Mouse (Mus musculus): Measurements from ENCODE around the gene Ephb2. TPM values are rescaled to one million over a fixed set of nuclear protein-coding genes. Genes with fewer than 3 reads are reported as not detected.
A peak's percentile ranks its signal among the peaks of the same experiment; 100 is the strongest.

Gene Ephb2
- polyA plus RNA-seq, 1 experiment, result 15.1 TPM

DNA sequence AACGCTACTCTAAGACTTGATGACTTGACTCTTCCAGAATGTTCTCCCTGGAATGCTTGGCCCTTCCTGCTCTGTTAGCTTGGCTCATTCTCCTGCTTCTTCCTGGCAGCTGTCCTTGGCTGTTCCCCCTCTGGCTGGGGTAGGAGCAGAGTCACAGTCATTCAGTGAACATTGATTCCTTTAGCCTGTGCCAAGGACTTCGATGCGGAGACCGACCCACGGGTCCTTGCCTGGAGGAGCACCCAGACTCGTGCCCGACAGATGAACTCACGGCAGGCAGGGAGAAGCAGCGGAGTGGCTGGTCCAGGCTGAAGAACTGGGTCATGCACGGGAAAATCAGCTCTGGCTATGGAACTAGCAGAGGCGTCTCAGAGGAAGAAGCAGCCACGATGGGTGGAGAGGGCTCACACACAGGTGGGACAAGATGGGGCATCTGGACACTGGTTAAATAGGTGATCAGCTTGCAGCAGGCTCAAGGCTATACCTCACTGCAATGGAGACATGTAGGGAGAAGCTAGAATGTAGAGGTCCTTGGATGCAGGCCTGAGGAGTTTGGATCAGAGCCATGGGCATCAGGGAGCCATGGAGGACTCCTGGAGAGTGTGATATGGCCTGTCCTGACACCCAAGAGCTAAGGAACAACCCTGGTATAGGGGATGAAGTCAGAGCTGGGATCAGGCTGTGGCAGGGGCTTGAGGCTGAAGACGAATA lies 53.8 kb downstream of the Ephb2 start:
- Histone ChIP-seq H3K9ac (ENCODE audit: low read depth, poor library complexity, severe bottlenecking) (no peak overlapping the region), H3K36me3 (ENCODE audit: control insufficient read depth, insufficient read depth, low read length, poor library complexity, severe bottlenecking) (no peaks in the 10 kb centered on the region), H3K27me3 (ENCODE audit: control insufficient read depth, insufficient read depth, low read length, poor library complexity, severe bottlenecking) (no peaks in the 10 kb centered on the region), H3K4me1 (ENCODE audit: control insufficient read depth, insufficient read depth, low read length) (peaks cover 2% of the 10 kb centered on the region), H3K9me3 (replicated peaks; ENCODE audit: control insufficient read depth, insufficient read depth, low read length, poor library complexity, severe bottlenecking) (no peaks in the 10 kb centered on the region), H3K4me3 (ENCODE audit: low read depth, low read length) (no peak overlapping the region), H3K27ac (ENCODE audit: insufficient read depth, low read length) (no peak overlapping the region)
- TF ChIP-seq CTCF (IDR thresholded peaks at IDR 0.05; ENCODE audit: low read depth, low read length) (no peak), EP300 (IDR thresholded peaks at IDR 0.05; ENCODE audit: insufficient read depth, low read depth, low read length) (no peak), POLR2A (IDR thresholded peaks at IDR 0.05; ENCODE audit: insufficient read depth, low read length) (no peak)

DNA sequence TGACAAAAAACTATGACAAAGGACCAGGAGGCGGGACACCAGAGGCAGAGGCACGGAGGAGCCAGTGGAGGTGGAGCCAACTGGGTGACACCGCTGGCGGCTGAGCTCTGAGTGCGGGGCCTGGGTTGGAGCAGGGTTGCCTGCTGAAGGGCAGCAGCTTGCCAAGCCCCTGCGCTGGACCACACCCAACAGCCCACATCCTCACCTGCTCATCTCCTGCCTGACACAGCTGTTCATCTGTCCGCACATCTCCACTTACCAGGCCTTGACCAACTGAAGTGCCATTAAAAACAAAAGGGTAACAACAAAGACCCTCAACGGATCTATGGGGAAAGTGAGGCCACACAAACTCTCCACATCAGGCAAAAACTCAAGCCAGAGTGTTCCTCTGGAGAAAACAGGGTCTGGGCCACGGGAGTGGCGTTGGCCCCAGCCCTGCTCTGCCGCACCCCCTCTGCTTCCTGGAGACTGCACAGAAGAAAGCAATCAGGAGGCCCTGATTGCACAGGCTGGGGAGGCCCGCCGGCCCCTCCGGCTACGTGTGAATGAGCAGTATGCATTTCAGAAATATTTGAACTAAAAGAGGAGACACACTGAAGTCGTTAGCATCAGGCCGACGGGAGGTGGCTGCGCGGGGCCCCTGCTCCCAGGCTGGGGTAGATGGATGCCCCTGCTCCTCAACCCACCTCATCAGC lies 55.4 kb downstream of the Ephb2 start:
- Histone ChIP-seq H3K36me3 (ENCODE audit: control insufficient read depth, insufficient read depth, low read length, poor library complexity, severe bottlenecking) (no peaks in the 10 kb centered on the region), H3K9me3 (replicated peaks; ENCODE audit: control insufficient read depth, insufficient read depth, low read length, poor library complexity, severe bottlenecking) (no peaks in the 10 kb centered on the region), H3K4me3 (ENCODE audit: low read depth, low read length) (no peak overlapping the region), H3K9ac (ENCODE audit: low read depth, poor library complexity, severe bottlenecking) (peak overlapping the region; percentile 28), H3K4me1 (ENCODE audit: control insufficient read depth, insufficient read depth, low read length) (no peaks in the 10 kb centered on the region), H3K27ac (ENCODE audit: insufficient read depth, low read length) (no peak overlapping the region), H3K27me3 (ENCODE audit: control insufficient read depth, insufficient read depth, low read length, poor library complexity, severe bottlenecking) (no peaks in the 10 kb centered on the region)
- TF ChIP-seq POLR2A (IDR thresholded peaks at IDR 0.05; ENCODE audit: insufficient read depth, low read length) (no peak), CTCF (IDR thresholded peaks at IDR 0.05; ENCODE audit: low read depth, low read length) (no peak), EP300 (IDR thresholded peaks at IDR 0.05; ENCODE audit: insufficient read depth, low read depth, low read length) (no peak)

DNA sequence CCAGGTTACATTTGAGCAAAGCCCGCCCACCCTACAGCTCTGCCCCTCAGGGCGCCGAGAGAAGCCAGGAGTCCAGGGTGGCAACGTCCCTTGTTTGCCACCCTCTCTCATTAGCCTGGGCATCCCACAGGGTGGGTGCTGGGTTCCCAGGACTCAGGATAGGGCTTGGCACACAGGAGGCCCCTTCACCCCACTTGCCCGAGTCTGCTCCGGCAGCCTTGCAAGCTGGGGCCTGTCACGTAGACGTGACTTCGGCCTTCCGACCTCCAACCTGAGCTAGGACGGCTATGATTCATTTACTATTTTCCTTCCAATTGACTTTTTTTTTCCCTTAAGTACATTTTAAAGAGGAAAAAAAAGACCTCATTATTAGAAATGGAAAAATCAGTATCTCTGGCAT lies 56.6 kb downstream of the Ephb2 start:
- Histone ChIP-seq H3K27ac (ENCODE audit: insufficient read depth, low read length) (no peak overlapping the region), H3K27me3 (ENCODE audit: control insufficient read depth, insufficient read depth, low read length, poor library complexity, severe bottlenecking) (no peaks in the 10 kb centered on the region), H3K9me3 (replicated peaks; ENCODE audit: control insufficient read depth, insufficient read depth, low read length, poor library complexity, severe bottlenecking) (no peaks in the 10 kb centered on the region), H3K36me3 (ENCODE audit: control insufficient read depth, insufficient read depth, low read length, poor library complexity, severe bottlenecking) (no peaks in the 10 kb centered on the region), H3K4me1 (ENCODE audit: control insufficient read depth, insufficient read depth, low read length) (no peaks in the 10 kb centered on the region), H3K4me3 (ENCODE audit: low read depth, low read length) (no peak overlapping the region), H3K9ac (ENCODE audit: low read depth, poor library complexity, severe bottlenecking) (no peak overlapping the region)
- no peak for TF ChIP-seq POLR2A (IDR thresholded peaks at IDR 0.05; ENCODE audit: insufficient read depth, low read length)

DNA sequence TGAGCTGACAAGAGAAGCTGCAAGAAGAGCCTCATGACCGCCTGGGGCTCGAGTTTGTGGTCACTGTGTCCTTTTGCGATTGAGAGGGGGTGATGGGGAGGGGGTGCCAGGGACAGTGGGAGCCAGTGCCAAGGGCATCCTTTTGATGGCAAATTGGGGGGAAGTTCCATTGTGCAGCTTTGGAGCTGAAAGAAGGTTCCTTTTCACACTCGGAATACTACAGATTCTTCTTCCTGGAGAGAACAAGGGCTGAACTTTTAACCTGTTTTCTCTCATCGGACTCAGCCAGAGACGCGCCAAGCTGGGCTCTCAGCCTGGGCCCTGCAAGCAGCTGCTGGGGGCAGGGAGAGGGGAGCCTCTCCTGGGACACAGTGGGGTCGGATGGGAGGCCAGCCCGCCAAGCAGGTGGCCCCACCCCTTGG lies 59.3 kb downstream of the Ephb2 start:
- Histone ChIP-seq H3K9ac (ENCODE audit: low read depth, poor library complexity, severe bottlenecking) (no peak overlapping the region; the same call in 1 of the 2 replicates), H3K27ac (ENCODE audit: insufficient read depth, low read length) (peak overlapping the region; percentile 36), H3K9me3 (replicated peaks; ENCODE audit: control insufficient read depth, insufficient read depth, low read length, poor library complexity, severe bottlenecking) (no peaks in the 10 kb centered on the region), H3K4me3 (ENCODE audit: low read depth, low read length) (no peak overlapping the region), H3K27me3 (ENCODE audit: control insufficient read depth, insufficient read depth, low read length, poor library complexity, severe bottlenecking) (no peaks in the 10 kb centered on the region), H3K4me1 (ENCODE audit: control insufficient read depth, insufficient read depth, low read length) (no peaks in the 10 kb centered on the region), H3K36me3 (ENCODE audit: control insufficient read depth, insufficient read depth, low read length, poor library complexity, severe bottlenecking) (no peaks in the 10 kb centered on the region)
- TF ChIP-seq POLR2A (IDR thresholded peaks at IDR 0.05; ENCODE audit: insufficient read depth, low read length) (no peak), EP300 (IDR thresholded peaks at IDR 0.05; ENCODE audit: insufficient read depth, low read depth, low read length) (peak; percentile 69; the same call in 1 of the 2 replicates)

DNA sequence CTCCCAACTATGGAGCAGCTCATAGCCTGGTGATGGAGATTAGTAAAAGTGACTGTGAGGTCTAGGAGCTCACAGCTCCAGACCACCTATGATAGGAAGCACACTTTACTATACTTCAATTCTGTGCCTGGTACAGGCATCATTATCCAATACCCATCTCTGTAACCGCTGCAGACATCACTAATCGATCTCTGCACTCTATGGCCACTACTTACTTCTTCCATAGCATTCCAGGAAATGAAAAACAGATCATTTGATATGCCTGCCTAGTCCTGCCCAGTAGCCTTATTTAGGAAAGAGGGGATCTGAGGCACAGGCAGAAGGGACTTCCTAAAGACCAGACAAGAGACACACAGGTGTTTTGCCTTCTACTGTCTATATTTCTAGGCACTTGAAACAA lies 59.9 kb downstream of the Ephb2 start:
- Histone ChIP-seq H3K27ac (ENCODE audit: insufficient read depth, low read length) (0 out of 2 replicates have a peak overlapping the region, but pooled peaks have one; percentile 36), H3K27me3 (ENCODE audit: control insufficient read depth, insufficient read depth, low read length, poor library complexity, severe bottlenecking) (no peaks in the 10 kb centered on the region), H3K4me3 (ENCODE audit: low read depth, low read length) (no peak overlapping the region), H3K36me3 (ENCODE audit: control insufficient read depth, insufficient read depth, low read length, poor library complexity, severe bottlenecking) (no peaks in the 10 kb centered on the region), H3K9ac (ENCODE audit: low read depth, poor library complexity, severe bottlenecking) (no peak overlapping the region), H3K9me3 (replicated peaks; ENCODE audit: control insufficient read depth, insufficient read depth, low read length, poor library complexity, severe bottlenecking) (no peaks in the 10 kb centered on the region), H3K4me1 (ENCODE audit: control insufficient read depth, insufficient read depth, low read length) (no peaks in the 10 kb centered on the region)
- TF ChIP-seq EP300 (IDR thresholded peaks at IDR 0.05; ENCODE audit: insufficient read depth, low read depth, low read length), result no peak
- TF ChIP-seq CTCF (IDR thresholded peaks at IDR 0.05; ENCODE audit: low read depth, low read length), result no peak
- no peak for TF ChIP-seq POLR2A (IDR thresholded peaks at IDR 0.05; ENCODE audit: insufficient read depth, low read length)

DNA sequence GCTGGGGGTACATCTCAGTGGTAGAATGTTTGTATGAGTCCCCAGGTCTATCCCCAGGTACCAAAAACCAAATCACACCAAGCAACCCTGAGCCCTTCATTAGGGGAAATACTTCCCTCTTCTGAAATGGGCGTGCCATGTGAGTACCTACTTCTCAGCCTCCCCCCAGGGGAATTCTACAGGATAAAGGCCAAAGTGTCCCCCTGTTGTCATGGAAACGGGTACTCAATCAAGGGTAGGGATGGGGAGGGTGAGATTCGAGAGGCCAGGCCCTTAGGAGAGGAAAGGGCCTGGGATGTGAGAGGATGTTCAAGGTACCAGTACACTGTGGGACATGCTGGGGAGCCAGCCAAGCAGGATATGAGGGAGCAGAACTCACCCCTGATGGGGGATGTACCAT lies 61.6 kb downstream of the Ephb2 start:
- no peaks in the 10 kb centered on the region for H3K36me3 ChIP-seq (ENCODE audit: control insufficient read depth, insufficient read depth, low read length, poor library complexity, severe bottlenecking)
- H3K9me3 ChIP-seq (replicated peaks; ENCODE audit: control insufficient read depth, insufficient read depth, low read length, poor library complexity, severe bottlenecking), result no peaks in the 10 kb centered on the region
- H3K9ac ChIP-seq (ENCODE audit: low read depth, poor library complexity, severe bottlenecking), result no peak overlapping the region
- H3K4me1 ChIP-seq (ENCODE audit: control insufficient read depth, insufficient read depth, low read length), result no peaks in the 10 kb centered on the region
- no peak overlapping the region for H3K4me3 ChIP-seq (ENCODE audit: low read depth, low read length)
- H3K27ac ChIP-seq (ENCODE audit: insufficient read depth, low read length), result no peak overlapping the region
- TF ChIP-seq POLR2A (IDR thresholded peaks at IDR 0.05; ENCODE audit: insufficient read depth, low read length), result no peak
- TF ChIP-seq EP300 (IDR thresholded peaks at IDR 0.05; ENCODE audit: insufficient read depth, low read depth, low read length), result no peak
- no peak for TF ChIP-seq CTCF (IDR thresholded peaks at IDR 0.05; ENCODE audit: low read depth, low read length)
- no peaks in the 10 kb centered on the region for H3K27me3 ChIP-seq (ENCODE audit: control insufficient read depth, insufficient read depth, low read length, poor library complexity, severe bottlenecking)
